ENCODE assay signal across 17 mouse cellular contexts in the genomic region with DNA sequence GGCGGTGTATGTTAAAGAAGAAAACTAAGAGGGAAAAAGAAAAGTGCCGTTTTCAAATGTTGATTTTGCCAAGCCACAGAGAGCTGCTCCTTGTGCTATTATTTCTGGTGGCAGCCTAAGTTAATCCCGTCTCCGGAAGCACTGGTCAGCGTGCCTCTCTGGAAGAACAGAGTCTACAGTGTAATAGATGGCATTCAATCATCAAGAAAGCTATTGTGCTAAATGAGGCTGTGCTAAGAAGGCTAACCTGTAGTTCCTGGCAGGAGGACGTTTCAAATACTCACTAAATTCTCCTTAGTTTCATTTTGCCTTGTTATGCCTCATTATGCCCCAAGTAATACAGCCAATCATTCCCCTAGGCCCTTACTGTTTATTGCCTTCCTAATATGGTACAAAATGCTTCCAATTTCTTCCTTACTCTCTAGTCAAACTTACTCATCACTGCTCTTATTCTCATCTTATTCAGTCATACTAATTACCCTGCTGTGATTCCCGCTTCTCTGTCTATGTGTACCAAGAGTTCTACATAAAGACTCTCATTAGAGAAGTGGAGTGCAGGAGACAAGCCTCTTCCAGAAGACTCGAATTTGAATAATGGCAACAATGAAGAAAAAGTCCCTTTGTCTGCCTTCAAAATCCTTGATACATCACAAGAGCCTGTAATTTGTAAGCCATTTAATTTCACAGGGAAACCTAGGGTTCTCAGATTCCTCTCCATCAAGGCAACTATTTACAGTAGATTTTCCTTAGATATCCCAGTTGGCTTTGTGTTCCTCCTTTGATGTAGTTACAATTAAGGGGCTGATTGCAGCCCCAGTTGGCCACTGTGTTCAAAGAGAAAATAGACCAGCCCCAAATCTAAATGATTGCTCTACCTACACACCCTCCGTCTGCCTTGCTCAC.
DNase-seq lines count a peak whose midpoint lies in the region; ATAC-seq and TF ChIP-seq lines count a peak whose summit lies in the region.
"Had no signal": no experiment of that assay in that cellular context is flagged by ENCODE, and none has a peak within 500 bp of the region (broad histone marks: within the 10 kb centered on the region; RNA-seq: fewer than 3 reads in every experiment).

No protein-coding gene starts in this region.

- H3K27ac ChIP-seq in embryonic facial prominence, embryonic 11.5 days (replicated peaks; ENCODE audit: low read depth, low read length) = no peak overlapping the region
- H3K27ac ChIP-seq in embryonic facial prominence, embryonic 10.5 days (replicated peaks) = no peak overlapping the region
- H3K27ac ChIP-seq in ES-E14 (ENCODE audit: insufficient read depth, low read depth, low read length, poor library complexity, severe bottlenecking) = no peak overlapping the region
- H3K27ac ChIP-seq in forebrain, embryonic 12.5 days = peak overlapping the region; percentile 42; the same call in 1 of the 2 replicates
- H3K27ac ChIP-seq in limb, embryonic 15.5 days = peak overlapping the region; percentile 8; the same call in 1 of the 2 replicates
- H3K27ac ChIP-seq: liver, embryonic 14.5 days; stomach, postnatal 0 days had no signal

- 21% methylated on average over 9 of the region's 9 CpGs for WGBS in embryonic facial prominence, embryonic 11.5 days
- 21% methylated on average over 9 of the region's 9 CpGs for WGBS in embryonic facial prominence, embryonic 10.5 days
- 8% methylated on average over 9 of the region's 9 CpGs for WGBS in forebrain, embryonic 12.5 days
- 39% methylated on average over 9 of the region's 9 CpGs for WGBS in limb, embryonic 15.5 days

- ATAC-seq in embryonic facial prominence, embryonic 11.5 days (replicated peaks; ENCODE audit: insufficient number of reproducible peaks, low FRiP score, low TSS enrichment, low read depth) = no peak
- ATAC-seq in forebrain, embryonic 12.5 days (ENCODE audit: low FRiP score) = peak; percentile 67; the same call in 1 of the 2 replicates
- ATAC-seq in limb, embryonic 15.5 days (ENCODE audit: insufficient number of reproducible peaks, low FRiP score, low TSS enrichment, low read depth) = no peak
- ATAC-seq: activated CD4-positive, CD25-positive, alpha-beta regulatory T cell, adult 4 months had no signal

- no peaks in the 10 kb centered on the region for H3K4me1 ChIP-seq in embryonic facial prominence, embryonic 11.5 days (ENCODE audit: control insufficient read depth, insufficient read depth, low read length)
- peaks cover 6% of the 10 kb centered on the region; the same call in 1 of the 2 replicates for H3K4me1 ChIP-seq in embryonic facial prominence, embryonic 10.5 days
- no peaks in the 10 kb centered on the region for H3K4me1 ChIP-seq in ES-E14 (ENCODE audit: control insufficient read depth in 2 of 2, insufficient read depth in 2 of 2, low read length in 2 of 2, poor library complexity in 1 of 2)
- peaks cover 15% of the 10 kb centered on the region for H3K4me1 ChIP-seq in forebrain, embryonic 12.5 days
- H3K4me1 ChIP-seq in limb, embryonic 15.5 days = 0 out of 2 replicates have a peak, but pooled peaks cover 1% of the 10 kb centered on the region

- H3K4me2 ChIP-seq in embryonic facial prominence, embryonic 11.5 days (ENCODE audit: low read depth, low read length) = no peak overlapping the region
- peak overlapping the region; percentile 30 for H3K4me2 ChIP-seq in forebrain, embryonic 12.5 days
- no peak overlapping the region for H3K4me2 ChIP-seq in limb, embryonic 15.5 days

- no peaks in the 10 kb centered on the region for H3K36me3 ChIP-seq in embryonic facial prominence, embryonic 11.5 days (replicated peaks; ENCODE audit: control insufficient read depth, insufficient read depth, low read depth, low read length)
- no peaks in the 10 kb centered on the region for H3K36me3 ChIP-seq in embryonic facial prominence, embryonic 10.5 days (replicated peaks)
- no peaks in the 10 kb centered on the region for H3K36me3 ChIP-seq in ES-E14 (ENCODE audit: control insufficient read depth, insufficient read depth, low read length, poor library complexity, severe bottlenecking)
- H3K36me3 ChIP-seq in forebrain, embryonic 12.5 days (replicated peaks) = no peaks in the 10 kb centered on the region
- no peaks in the 10 kb centered on the region for H3K36me3 ChIP-seq in limb, embryonic 15.5 days

- H3K4me3 ChIP-seq in embryonic facial prominence, embryonic 11.5 days (ENCODE audit: low read depth, low read length) = no peak overlapping the region
- H3K4me3 ChIP-seq in embryonic facial prominence, embryonic 10.5 days = no peak overlapping the region
- H3K4me3 ChIP-seq in ES-E14 (ENCODE audit: insufficient read depth in 1 of 2, low read depth in 1 of 2, low read length in 2 of 2, poor library complexity in 1 of 2, severe bottlenecking in 1 of 2) = no peak overlapping the region
- no peak overlapping the region for H3K4me3 ChIP-seq in forebrain, embryonic 12.5 days (replicated peaks)
- no peak overlapping the region for H3K4me3 ChIP-seq in limb, embryonic 15.5 days
- H3K4me3 ChIP-seq: myocyte had no signal

- no peaks in the 10 kb centered on the region for H3K27me3 ChIP-seq in embryonic facial prominence, embryonic 11.5 days (ENCODE audit: control insufficient read depth, insufficient read depth, low read length)
- H3K27me3 ChIP-seq in embryonic facial prominence, embryonic 10.5 days (replicated peaks; ENCODE audit: low read depth, poor library complexity, severe bottlenecking) = no peaks in the 10 kb centered on the region
- H3K27me3 ChIP-seq in forebrain, embryonic 12.5 days = no peaks in the 10 kb centered on the region
- H3K27me3 ChIP-seq in limb, embryonic 15.5 days = no peaks in the 10 kb centered on the region

- in situ Hi-C loops in ES-E14 (cut with MboI; ENCODE audit: low sequenced_read_pairs in 2 of 2, unreplicated experiment in 2 of 2) = no loop called here

- no peak overlapping the region for H3K9ac ChIP-seq in embryonic facial prominence, embryonic 11.5 days (replicated peaks; ENCODE audit: low read length)
- H3K9ac ChIP-seq in ES-E14 (ENCODE audit: insufficient read depth, low read depth, low read length, poor library complexity, severe bottlenecking) = no peak overlapping the region
- no peak overlapping the region for H3K9ac ChIP-seq in forebrain, embryonic 12.5 days
- H3K9ac ChIP-seq in limb, embryonic 15.5 days = no peak overlapping the region
- H3K9ac ChIP-seq: liver, embryonic 14.5 days had no signal

- peak; percentile 12 for DNase-seq in embryonic facial prominence, embryonic 11.5 days (ENCODE audit: low spot score)
- DNase-seq in embryonic facial prominence, embryonic 10.5 days (ENCODE audit: low spot score) = no peak
- peak; percentile 33 for DNase-seq in ES-E14 (ENCODE audit: low read depth, low spot score)
- DNase-seq in heart, postnatal 36 days = no peak
- DNase-seq in cerebellum, adult 9-10 months = no peak
- no peak for DNase-seq in urinary bladder, postnatal 14 days (ENCODE audit: low spot score)
- DNase-seq: cerebellum, adult 9-11 months; heart, postnatal 4 days; kidney, adult 11 months; kidney, postnatal 4 days; spleen, adult 18-20 months had no signal

- no peaks in the 10 kb centered on the region for H3K9me3 ChIP-seq in embryonic facial prominence, embryonic 11.5 days (replicated peaks; ENCODE audit: control insufficient read depth, low read length)
- H3K9me3 ChIP-seq in embryonic facial prominence, embryonic 10.5 days = no peaks in the 10 kb centered on the region
- H3K9me3 ChIP-seq in ES-E14 (ENCODE audit: control insufficient read depth, insufficient read depth, low read depth, low read length) = no peaks in the 10 kb centered on the region
- H3K9me3 ChIP-seq in forebrain, embryonic 12.5 days = no peaks in the 10 kb centered on the region
- no peaks in the 10 kb centered on the region for H3K9me3 ChIP-seq in limb, embryonic 15.5 days

- intact Hi-C loops in heart, postnatal 36 days (cut with DNase I) = no loop called here

TF ChIP-seq in ES-E14, 5 proteins besides CTCF, POLR2A, EP300 and RAD21:
- TF ChIP-seq ZNF384 (IDR thresholded peaks at IDR 0.05; ENCODE audit: low read depth, low read length) = no peak
- no peak for TF ChIP-seq ZC3H11A (IDR thresholded peaks at IDR 0.05; ENCODE audit: borderline replicate concordance, low read depth, low read length)
- no peak for TF ChIP-seq CHD2 (IDR thresholded peaks at IDR 0.05; ENCODE audit: low read depth, low read length)
- TF ChIP-seq MAFK (IDR thresholded peaks at IDR 0.05; ENCODE audit: insufficient read depth, low read depth, low read length) = no peak
- TF ChIP-seq HCFC1 (IDR thresholded peaks at IDR 0.05; ENCODE audit: borderline replicate concordance, insufficient read depth, low read length) = no peak

Comparison
In these comparisons a context has a peak if more than half of its experiments do, and no peak if none do; other contexts are left out.
1. DNase-seq: peak in embryonic facial prominence, embryonic 11.5 days (single experiment) and ES-E14 (single experiment); none in embryonic facial prominence, embryonic 10.5 days (single experiment), heart, postnatal 36 days (0 of 2), cerebellum, adult 9-10 months (single experiment) and urinary bladder, postnatal 14 days (single experiment).
2. H3K27ac ChIP-seq: peak in forebrain, embryonic 12.5 days (single experiment) and limb, embryonic 15.5 days (single experiment); none in embryonic facial prominence, embryonic 11.5 days (single experiment), embryonic facial prominence, embryonic 10.5 days (single experiment) and ES-E14 (single experiment).